Mouse (Mus musculus) monocyte, adult 2 months (primary cell): Measurements from ENCODE around the gene Gm4763.
"Not testable (repeated sequence)": the region's sequence is repeated elsewhere in the genome, so short reads cannot be mapped to it uniquely, and the experiment has no call there.

ENCODE experiments used
- DNase-seq, 2 experiments: peaks; one replicate each; pipeline ENCODE4 v3.0.0; 2022; ENCODE audit warnings: low spot score in 2 of 2, low read depth in 1 of 2

Gene Gm4763

DNA sequence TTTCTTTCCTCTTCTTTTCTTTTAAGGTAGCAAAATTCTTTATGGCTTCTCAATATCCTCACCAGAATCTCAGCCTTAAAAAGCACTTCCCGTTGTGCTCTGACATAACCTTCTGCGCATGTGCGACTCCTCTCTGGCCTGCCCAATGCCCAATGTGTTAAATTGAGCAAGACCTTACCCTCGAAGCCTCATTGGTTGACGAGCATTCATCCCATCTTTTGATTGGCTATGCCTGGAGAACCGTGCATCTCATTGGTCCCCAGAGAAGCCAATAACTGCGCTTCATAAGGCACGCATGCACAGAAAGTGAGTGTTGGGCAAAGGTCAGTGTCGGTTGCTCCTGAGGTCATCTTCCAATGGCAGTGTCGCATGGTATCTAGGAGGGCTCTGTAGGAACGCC lies at the start of gene Gm4763:
Gene Gm4763 (minus strand): TSS at position 101 of the 400 bp plus-strand sequence.
- not testable (repeated sequence) for DNase-seq

DNA sequence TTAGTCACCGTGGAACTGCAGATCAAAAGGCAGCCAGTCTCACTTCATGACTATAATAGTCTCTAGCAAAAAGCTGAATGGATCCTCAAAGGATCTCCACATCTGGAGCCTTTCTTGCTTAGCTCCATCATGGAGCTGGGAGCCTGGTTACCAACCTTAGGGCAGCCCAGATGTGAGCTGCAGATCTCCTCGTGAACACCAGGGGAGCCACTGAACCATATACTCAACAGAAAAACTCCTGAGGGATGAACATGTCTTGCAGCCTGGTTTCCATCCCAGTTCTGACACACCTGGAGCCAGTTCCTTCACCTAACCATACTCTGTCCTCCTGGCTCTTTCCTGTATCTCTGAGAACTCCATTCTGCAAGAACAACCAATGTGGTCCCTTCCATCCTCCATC lies 49.4 kb upstream of the Gm4763 start:
- DNase-seq, result no peak

DNA sequence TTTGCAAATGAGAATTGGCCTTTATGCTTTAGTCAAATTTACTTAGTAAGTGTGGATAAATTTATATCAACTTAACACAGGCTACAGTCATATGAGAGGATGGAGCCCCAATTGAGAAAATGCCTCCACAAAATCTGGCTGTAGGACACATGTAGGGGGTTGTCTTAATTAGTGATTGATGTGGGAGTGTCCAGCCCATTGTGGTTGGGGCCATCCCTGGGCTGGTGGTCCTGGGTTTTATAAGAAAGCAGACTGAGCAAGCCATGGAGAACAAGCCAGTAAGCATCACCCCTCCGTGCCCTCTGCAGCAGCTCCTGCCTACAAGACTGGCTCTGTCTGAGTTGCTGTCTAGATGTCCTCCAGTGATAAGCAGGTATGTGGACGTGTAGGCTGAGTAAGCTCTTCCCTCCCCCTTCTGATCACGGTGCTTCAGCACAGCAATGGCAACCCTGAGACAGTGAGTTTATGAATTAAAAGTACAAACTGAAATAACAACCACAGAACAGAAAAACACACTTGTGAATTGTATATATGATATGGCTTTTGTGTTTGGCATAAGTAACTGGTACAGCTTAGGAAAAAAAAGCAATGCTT lies 47.3 kb upstream of the Gm4763 start:
- no peak for DNase-seq

DNA sequence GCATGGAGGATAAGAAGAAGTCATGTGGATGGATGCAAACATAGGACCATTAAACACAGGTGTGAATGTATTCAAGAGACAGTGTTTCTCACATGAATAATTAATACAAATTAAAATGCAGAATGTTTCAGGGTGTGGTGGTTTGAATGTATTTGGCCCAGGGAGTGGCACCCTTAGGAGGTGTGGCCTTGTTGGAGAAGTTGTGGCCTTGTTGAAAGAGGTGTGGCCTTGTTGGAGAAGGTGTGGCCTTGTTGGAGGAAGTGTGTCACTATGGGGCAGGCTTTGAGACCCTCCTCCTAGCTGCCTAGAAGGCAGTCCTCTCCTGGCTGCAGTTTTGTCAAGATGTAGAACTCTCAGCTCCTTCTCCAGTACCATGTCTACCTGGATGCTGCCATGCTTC lies 44.7 kb upstream of the Gm4763 start:
- no peak for DNase-seq

DNA sequence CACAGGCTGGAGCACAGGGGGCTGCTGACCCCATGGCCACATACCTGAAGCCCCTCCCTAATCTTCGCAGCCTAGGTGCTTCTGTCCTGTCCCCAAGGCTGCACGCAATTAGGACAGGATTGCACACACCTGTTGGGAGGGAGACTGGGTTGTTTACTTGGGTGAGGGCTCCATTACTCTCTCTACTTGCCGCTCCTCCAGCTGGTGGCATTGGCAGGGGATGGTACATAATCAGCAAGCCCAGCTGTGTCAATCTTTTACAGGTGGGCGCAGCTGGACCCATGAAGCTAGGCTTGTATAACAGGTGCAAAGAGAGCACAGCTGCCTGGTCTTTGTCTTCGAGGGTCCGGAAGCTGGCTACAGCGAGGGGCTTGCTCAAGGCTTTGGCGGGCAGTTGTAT lies 35.9 kb upstream of the Gm4763 start:
- no peak for DNase-seq

DNA sequence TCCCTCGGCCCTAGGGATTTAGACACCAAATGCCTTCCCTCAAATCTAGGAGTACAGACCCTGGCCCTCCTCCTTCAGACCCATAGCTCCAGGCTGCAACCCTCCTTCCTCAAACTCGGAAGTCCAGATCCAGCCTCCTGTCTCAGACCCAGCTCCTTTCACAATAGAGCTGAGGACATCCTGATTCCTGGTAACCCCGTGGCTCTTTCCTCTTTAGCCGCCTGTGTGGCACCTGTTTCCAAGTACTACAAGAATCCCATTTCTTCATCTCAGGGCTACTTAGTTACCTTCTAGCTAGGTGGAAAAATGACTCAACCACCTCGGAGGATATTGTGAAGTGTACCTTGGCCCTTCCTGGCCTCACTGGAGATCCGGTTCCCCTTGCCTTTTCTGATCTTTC lies 34.5 kb upstream of the Gm4763 start:
- no peak for DNase-seq

DNA sequence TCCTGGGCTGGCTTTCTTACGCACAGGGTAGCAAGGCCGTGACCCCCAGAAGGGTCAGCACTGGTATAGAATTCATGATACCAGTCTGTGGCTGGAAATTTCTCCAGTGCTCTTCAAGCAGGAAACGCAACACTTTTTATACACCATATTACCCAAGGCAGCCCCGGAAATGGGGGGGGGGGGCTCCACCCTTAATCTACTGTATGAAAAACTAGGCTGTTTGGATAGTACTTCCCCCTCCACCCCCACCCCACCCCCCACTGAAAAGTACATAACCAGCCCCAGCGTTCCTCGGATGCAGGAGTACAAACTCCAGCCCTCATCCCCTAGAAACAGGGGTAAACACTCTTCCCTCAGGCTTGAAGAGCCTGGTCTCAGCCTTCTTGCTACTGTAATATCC lies 33.5 kb upstream of the Gm4763 start, which contains the start of gene Cd177:
Gene Cd177 (minus strand): TSS at position 101 of the 400 bp plus-strand sequence.
- no peak for DNase-seq

DNA sequence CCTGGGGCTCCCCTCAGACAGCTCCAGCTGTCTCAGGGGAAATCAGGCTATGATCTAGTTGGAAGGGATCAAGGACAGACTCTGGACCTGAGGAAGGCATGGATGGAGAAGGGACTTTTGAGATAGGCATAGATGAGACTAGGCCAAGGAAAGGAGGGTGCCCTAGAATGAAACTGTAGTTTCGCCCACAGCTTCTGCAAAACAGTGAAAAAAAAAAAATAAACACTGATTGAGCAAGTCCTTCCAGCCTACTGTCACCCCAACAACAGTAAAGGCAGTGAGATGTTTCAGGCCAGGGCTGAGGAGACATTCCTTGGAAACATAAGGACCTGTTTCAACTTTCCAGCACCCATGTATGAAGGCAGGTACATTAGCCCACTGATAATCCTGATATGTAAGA lies 31.8 kb upstream of the Gm4763 start:
- no peak for DNase-seq

DNA sequence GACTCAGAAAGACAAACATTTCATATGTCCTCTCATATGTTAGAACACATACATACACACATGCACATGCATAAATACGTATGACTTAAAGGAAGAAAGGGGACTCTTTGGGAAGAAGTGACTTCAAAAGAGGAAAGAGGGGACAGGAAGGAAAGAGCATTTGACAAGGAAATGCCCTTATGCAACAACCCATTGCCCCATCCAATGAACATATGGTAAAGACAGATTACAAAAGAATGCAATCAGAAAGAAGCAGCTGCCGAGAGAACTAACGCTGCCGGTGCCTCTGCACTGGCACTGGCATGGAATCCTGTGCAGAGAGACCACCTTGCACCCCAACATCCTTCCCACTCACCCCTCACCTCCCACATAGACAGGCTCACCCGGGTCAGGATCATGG lies 26.8 kb upstream of the Gm4763 start:
- DNase-seq, result no peak

DNA sequence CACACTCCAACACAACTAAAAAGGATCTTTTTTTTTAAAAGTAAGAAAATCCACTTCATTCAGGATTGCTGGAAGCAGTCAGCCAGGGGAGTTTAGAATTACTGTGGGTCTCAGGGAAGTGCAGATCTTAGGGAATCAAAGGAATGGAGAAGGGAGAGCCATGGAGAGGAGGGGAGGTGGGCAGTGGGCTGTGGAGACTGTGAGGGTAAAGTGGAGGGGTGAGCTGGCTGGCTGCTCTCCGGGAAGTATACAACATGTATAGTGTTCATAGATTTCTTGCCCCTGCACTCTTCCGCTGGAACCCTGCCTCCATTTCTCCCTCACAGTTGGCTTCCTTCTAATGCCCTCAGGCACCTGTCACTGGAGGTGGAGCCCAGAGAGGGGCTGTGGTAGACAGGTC lies 24.9 kb upstream of the Gm4763 start:
- no peak for DNase-seq

DNA sequence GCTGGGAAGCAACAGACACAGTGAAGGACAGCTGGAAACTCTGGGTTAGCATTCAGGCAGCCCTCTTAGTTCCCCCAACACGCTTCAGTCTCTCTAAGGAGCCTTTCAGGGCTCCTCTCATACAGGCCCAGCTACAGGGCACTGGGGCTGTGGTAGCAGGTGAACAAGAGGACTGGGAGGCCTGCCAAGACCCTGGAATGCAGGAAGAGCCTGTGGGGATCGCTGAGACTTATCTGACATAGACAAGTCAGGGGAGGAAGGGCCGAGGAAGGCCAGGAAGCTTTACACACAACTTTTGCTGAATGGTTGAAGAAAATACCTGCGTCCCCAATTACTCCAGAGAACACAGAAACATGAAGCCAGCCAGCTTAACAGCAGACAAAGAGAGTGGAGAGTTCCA lies 24.0 kb upstream of the Gm4763 start:
- no peak for DNase-seq

DNA sequence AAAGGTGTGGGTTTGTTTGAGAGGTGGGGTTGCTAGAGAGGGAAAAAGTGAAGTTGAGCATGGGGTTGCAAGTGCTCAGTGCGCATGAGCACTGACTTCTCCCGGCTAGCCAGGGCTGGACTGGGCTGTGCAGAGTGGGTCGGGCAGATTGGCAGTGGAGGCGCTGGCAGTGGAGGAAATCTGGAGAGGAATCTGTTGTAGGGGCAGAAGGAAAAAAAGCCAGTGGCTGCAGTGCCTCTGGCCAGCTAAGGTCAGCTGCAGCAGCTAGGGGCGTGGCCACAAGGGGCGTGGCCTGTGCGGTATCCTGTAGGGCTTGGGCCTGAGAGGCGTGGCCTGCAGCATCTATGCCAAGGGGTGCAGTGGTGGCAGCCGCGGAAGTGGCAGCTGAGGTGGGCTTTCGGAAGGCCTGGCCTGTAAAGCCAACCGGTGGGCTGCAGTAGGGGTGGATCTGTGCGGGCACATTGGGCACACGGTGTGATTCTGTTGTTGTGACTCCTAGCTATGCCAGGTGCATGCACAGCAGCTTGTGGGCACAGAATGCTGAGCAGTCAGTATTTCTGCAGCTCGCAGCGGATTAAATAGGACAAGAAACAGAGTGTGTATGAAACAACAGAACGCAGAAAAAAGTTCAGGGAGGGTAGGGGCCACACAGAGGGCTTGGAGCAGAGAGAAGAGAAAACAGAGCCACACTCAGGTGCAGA lies 9.4 kb upstream of the Gm4763 start:
- DNase-seq, result no peak

DNA sequence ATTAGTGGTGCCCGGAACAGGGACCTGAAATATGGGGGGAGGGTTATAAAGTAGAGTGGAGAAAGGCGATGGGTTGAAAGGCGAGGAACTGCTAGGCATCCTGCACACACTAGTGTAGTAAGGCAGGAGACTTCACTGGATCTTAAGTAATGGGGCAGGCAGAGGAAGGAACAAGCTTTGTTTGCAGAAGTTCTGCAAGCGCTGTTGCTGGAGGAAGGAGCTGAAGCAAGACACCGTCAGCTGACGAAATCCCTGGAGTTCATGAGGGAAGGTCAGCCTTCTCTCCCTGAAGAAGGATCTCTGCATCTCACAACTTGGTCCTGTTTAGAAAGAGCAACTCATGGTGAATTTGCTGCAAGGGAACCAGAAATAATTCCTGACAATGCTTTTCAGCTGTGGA lies 11.7 kb downstream of the Gm4763 start:
- peak; percentile 16 to 27 for DNase-seq

DNA sequence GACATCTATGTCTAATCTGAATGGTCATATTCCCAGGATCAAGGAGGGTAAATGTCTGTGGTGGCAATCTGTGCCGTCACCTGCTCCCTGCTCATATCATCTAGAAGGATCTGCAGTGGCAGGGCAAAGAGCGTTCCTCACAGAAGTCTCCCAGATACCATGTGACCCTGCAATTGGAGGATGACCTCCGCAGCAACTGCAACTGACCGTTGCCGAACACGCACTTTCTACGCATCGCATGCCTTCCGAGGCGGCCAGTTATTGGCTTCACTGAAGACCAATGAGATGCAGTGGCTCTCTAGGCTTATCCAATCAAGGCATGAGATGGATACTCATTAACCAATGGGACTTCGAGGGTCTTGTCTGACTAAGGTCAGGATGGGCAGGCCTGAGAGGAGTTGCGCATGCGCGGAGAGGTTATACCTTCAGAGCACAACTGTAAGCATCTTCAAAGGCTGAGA lies 17.8 kb downstream of the Gm4763 start, which contains the start of gene BC049730:
Gene BC049730 (plus strand): TSS at position 411 of the 461 bp plus-strand sequence.
- DNase-seq, result no peak

DNA sequence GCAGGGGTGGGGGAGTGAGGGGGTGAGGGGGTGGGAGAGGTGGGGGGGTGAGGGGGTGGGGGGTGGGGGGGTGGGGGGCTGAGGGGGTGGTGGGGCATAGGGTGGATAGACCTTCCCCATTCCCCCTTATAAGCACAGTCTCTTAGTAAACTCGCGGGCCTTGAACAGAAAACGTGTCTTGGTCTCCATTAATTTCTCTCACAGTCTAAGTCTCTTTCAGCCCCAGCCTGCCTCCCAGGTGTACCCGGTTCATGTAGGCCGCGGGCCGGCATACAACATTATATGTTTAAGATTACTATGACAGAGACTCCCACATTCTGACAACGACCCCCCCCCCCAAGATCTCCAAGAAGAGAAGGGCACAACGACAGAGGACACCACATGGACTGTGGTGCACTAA lies 23.9 kb downstream of the Gm4763 start:
- DNase-seq, result not testable (repeated sequence)

DNA sequence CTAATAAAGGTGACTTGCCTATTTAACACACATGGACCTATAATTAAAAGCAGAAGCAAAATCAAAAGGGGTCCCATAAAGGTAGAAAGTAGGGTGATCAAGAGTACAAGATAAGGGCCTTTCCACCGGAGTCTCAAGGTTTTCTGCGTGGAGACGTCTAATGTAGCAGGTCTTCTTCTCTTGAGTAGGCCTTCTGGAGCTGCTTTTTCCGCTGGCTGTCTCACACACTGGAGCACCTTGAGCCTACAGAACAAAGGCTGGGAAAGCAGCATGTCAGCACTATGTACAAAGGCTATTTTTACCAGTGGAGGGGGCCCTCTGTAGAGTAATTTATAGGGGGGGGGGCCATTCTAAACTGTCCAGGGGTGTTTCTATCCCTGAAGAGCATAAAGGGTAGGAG lies 28.8 kb downstream of the Gm4763 start:
- DNase-seq, result not testable (repeated sequence)

DNA sequence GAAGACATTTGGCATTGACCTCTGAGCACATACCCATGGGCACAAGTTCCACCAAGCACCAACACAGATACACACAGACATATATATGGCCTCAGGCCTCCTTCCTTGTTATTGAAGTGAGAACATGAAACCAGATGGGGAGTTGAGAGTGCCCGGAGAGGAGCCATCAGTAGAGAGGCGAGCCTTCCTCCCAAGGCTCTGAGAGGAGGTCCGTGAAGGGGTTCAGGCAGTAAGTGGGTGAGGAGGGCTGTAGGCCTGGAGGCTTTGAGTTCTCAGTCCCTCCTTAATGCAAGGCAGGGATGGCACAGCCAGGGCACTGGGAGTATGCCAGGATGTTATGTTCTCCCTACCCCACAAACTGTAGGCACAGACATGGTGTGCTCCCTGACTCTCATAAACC lies 34.0 kb downstream of the Gm4763 start:
- not testable (repeated sequence) for DNase-seq

DNA sequence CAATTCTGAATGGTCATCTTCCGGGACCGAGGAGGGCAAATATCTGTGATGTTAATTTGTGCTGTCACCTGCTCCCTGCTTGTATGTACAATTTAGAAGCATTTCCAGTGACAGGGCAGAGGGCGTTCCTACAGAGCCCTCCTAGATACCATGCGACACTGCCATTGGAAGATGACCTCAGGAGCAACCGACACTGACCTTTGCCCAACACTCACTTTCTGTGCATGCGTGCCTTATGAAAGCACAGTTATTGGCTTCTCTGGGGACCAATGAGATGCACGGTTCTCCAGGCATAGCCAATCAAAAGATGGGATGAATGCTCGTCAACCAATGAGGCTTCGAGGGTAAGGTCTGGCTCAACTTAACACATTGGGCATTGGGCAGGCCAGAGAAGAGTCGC lies 39.2 kb downstream of the Gm4763 start:
- DNase-seq, result not testable (repeated sequence)

DNA sequence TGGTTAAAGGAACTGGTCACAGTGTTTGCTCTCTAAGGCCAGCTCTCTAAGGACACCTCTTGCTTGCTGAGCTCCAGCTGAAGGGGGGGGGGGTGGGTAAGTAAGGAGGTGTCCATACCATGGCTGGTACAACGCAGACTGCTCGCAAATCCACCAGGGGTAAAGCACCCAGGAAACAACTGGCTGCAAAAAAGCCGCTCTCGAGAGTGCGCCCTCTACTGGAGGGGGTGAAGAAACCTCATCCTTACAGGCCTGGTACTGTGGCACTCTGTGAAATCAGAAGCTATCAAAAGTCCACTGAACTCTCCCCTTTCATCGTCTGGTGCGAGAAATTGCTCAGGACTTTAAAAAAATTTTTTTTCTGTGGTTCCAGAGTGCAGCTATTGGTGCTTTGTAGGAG lies 42.6 kb downstream of the Gm4763 start:
- not testable (repeated sequence) for DNase-seq

DNA sequence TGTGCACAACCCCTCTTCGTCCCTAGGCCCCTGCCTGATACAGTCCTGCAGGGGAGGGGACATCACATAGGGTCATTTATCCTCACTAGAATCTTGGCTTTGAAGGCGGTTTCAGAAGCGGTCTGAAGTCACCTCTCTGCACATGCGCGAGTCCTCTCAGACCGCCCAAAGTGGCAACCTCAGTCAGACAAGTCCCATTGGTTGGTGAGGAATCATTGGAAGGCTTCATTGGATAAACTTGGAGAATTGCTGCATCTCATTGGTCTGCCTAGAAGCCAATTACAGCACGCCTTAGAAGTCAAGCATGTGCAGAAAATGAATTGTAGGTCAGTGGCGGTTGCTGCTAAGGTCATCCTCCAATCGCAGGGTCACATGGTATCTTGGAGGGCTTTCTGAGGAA lies 50.1 kb downstream of the Gm4763 start, which contains the start of gene Tex101:
Gene Tex101 (minus strand): TSS at position 101 of the 400 bp plus-strand sequence.
- DNase-seq, result no peak

DNA sequence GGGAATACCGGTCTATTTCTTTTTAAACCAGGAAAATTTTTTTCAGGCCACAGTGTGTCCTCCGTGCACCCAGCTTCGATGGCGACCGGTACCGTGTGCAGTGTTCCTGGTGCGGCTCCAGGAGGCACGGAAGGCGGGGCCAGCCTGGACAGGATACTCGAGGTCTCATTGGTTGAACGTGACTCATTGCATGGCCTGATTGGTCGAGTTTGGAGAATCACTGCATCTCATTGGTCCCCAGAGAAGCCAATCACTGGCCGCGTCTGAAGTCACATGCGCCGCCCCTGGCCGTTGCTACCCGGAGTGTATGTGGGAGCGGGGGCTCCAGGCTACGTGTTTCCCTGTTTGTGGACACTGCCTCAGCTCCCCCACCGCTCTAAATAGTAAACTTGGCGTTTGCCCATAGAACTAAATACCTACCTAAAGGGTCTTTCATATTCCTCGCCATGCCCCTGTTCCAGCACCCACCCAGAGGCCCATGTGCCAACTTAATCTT lies 54.7 kb downstream of the Gm4763 start:
- no peak for DNase-seq
